ENCODE assay signal across 8 mouse cellular contexts in the genomic region with DNA sequence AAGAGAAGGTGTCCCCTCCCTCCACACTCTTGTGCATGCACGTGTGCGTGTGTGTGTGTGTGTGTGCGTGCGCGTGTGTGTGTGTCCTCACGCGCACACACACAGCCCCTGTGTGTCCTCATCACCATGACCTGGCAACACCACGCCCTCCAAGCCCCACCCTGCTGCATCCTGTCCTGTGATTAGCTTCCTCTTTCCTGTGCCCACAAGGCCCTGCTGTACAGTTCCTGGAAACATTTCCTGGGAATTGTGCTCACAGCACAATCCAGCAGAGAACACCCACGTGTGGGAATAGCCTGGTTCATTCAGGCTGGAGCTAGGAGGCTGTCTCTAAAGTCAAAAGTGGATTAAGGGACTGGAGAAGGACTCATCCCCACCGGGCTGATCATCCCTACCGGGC.
DNase-seq lines count a peak whose midpoint lies in the region; ATAC-seq lines count a peak whose summit lies in the region.

No protein-coding gene starts in this region.

- WGBS in intestine, embryonic 15.5 days: 66% methylated on average over 11 of the region's 11 CpGs
- WGBS in liver, embryonic 16.5 days (ENCODE audit: insufficient replicate concordance): 38% methylated on average over 11 of the region's 11 CpGs
- 79% methylated on average over 11 of the region's 11 CpGs for WGBS in neural tube, embryonic 12.5 days

- no peak overlapping the region for H3K4me3 ChIP-seq in intestine, embryonic 15.5 days (replicated peaks)
- H3K4me3 ChIP-seq in liver, embryonic 16.5 days (ENCODE audit: low read depth, low read length): no peak overlapping the region
- H3K4me3 ChIP-seq in neural tube, embryonic 12.5 days: no peak overlapping the region

- no peaks in the 10 kb centered on the region for H3K36me3 ChIP-seq in intestine, embryonic 15.5 days
- no peaks in the 10 kb centered on the region for H3K36me3 ChIP-seq in liver, embryonic 16.5 days (ENCODE audit: control insufficient read depth, insufficient read depth)
- H3K36me3 ChIP-seq in neural tube, embryonic 12.5 days: no peaks in the 10 kb centered on the region

- ATAC-seq in activated CD4-positive, CD25-positive, alpha-beta regulatory T cell, adult 4 months: peak; percentile 57
- no peak for ATAC-seq in intestine, embryonic 15.5 days
- ATAC-seq in liver, embryonic 16.5 days (ENCODE audit: low read depth): peak; percentile 22; the same call in 1 of the 2 replicates
- no peak for ATAC-seq in neural tube, embryonic 12.5 days (ENCODE audit: low FRiP score, low read depth)

- H3K4me2 ChIP-seq in intestine, embryonic 15.5 days (replicated peaks): no peak overlapping the region
- no peak overlapping the region for H3K4me2 ChIP-seq in liver, embryonic 16.5 days (ENCODE audit: low read depth, low read length)
- no peak overlapping the region for H3K4me2 ChIP-seq in neural tube, embryonic 12.5 days (replicated peaks)

- H3K4me1 ChIP-seq in intestine, embryonic 15.5 days (replicated peaks): peaks cover 58% of the 10 kb centered on the region
- no peaks in the 10 kb centered on the region; the same call in none of the 2 replicates for H3K4me1 ChIP-seq in liver, embryonic 16.5 days (ENCODE audit: control insufficient read depth, low read depth, low read length)
- H3K4me1 ChIP-seq in neural tube, embryonic 12.5 days: peaks cover 62% of the 10 kb centered on the region

- no peaks in the 10 kb centered on the region for H3K27me3 ChIP-seq in intestine, embryonic 15.5 days (replicated peaks)
- H3K27me3 ChIP-seq in liver, embryonic 16.5 days (ENCODE audit: control insufficient read depth, insufficient read depth, low read depth, low read length): peaks cover 28% of the 10 kb centered on the region
- no peaks in the 10 kb centered on the region for H3K27me3 ChIP-seq in neural tube, embryonic 12.5 days (replicated peaks)

- H3K27ac ChIP-seq in intestine, embryonic 15.5 days: peak overlapping the region; percentile 37
- peak overlapping the region; percentile 53 for H3K27ac ChIP-seq in liver, embryonic 16.5 days (ENCODE audit: low read length)
- 0 out of 2 replicates have a peak overlapping the region, but pooled peaks have one; percentile 39 for H3K27ac ChIP-seq in neural tube, embryonic 12.5 days

- H3K9ac ChIP-seq in intestine, embryonic 15.5 days: no peak overlapping the region
- no peak overlapping the region for H3K9ac ChIP-seq in liver, embryonic 16.5 days (ENCODE audit: low read depth, low read length)
- no peak overlapping the region; the same call in 1 of the 2 replicates for H3K9ac ChIP-seq in neural tube, embryonic 12.5 days

- peak; percentile 48 for DNase-seq in 3T3-L1 (ENCODE audit: low read depth, low spot score)
- DNase-seq in heart, adult 11 months: peak; percentile 99
- no peak for DNase-seq in cerebellum, adult 11-12 months
- DNase-seq in cerebellum, postnatal 10 days: no peak

- no peaks in the 10 kb centered on the region for H3K9me3 ChIP-seq in intestine, embryonic 15.5 days
- no peaks in the 10 kb centered on the region for H3K9me3 ChIP-seq in liver, embryonic 16.5 days (replicated peaks; ENCODE audit: control insufficient read depth, low read length)
- no peaks in the 10 kb centered on the region for H3K9me3 ChIP-seq in neural tube, embryonic 12.5 days

Comparison
In these comparisons a context has a peak if more than half of its experiments do, and no peak if none do; other contexts are left out.
1. DNase-seq: peak in 3T3-L1 (single experiment) and heart, adult 11 months (single experiment); none in cerebellum, adult 11-12 months (single experiment) and cerebellum, postnatal 10 days (0 of 2).
2. ATAC-seq: peak in activated CD4-positive, CD25-positive, alpha-beta regulatory T cell, adult 4 months (single experiment) and liver, embryonic 16.5 days (single experiment); none in intestine, embryonic 15.5 days (single experiment) and neural tube, embryonic 12.5 days (single experiment).
3. Peak in every context shown above with its lines, with median percentiles within 50 percentile points of each other: H3K27ac ChIP-seq.